Mouse (Mus musculus) kidney, adult 2 months (tissue): ENCODE data around the gene Rnase12.

Experiments
- CTCF ChIP-seq: fragments of 200-500 bp; conservative IDR thresholded peaks from 2 replicates; pipeline ENCODE4 v1.5.1; 2011; ENCODE audit warnings: low read depth, mild to moderate bottlenecking, control low read depth, low read length, moderate library complexity, mixed read lengths; ENCODE audit not compliant: insufficient read depth, insufficient read length
- POLR2A ChIP-seq: fragments of 200-500 bp; IDR thresholded peaks from one replicate; pipeline ENCODE4 v1.6.1; 2011; ENCODE audit warnings: low read depth, low read length, control low read depth

GRCm38 (mm10) chr14:51106449-51106967, 49.0 kb upstream of the Rnase12 start:
- TF ChIP-seq POLR2A (no peak), CTCF (no peak)
